16 mouse cellular contexts compared by ENCODE assay signal in genomic region chr10:79684770-79685600, GRCm38 (mm10). TPM values are rescaled to one million over a fixed set of nuclear protein-coding genes. Genes with fewer than 3 reads are reported as not detected.
DNase-seq lines count a peak whose midpoint lies in the region; ATAC-seq and TF ChIP-seq lines count a peak whose summit lies in the region.
"Had no signal": no experiment of that assay in that cellular context is flagged by ENCODE, and none has a peak within 500 bp of the region (broad histone marks: within the 10 kb centered on the region; RNA-seq: fewer than 3 reads in every experiment).

No protein-coding gene starts in this region.

- no peak for ATAC-seq in heart, embryonic 13.5 days (ENCODE audit: extremely low read depth, insufficient number of reproducible peaks, low FRiP score, low TSS enrichment)
- no peak for ATAC-seq in megakaryocyte progenitor cell, adult 5-6 weeks (replicated peaks; ENCODE audit: poor library complexity)

- peak overlapping the region; percentile 8; the same call in 1 of the 2 replicates for H3K27ac ChIP-seq in heart, embryonic 13.5 days (replicated peaks)
- no peak overlapping the region for H3K27ac ChIP-seq in testis, adult 2 months (ENCODE audit: control insufficient read depth, insufficient read depth, low read depth, low read length)
- H3K27ac ChIP-seq: embryonic facial prominence, embryonic 10.5 days; hindbrain, embryonic 12.5 days; limb, embryonic 10.5 days; neural tube, embryonic 13.5 days had no signal

- peaks cover 58% of the 10 kb centered on the region for H3K4me1 ChIP-seq in heart, embryonic 13.5 days
- peaks cover 10% of the 10 kb centered on the region for H3K4me1 ChIP-seq in testis, adult 2 months (ENCODE audit: control insufficient read depth, insufficient read depth, low read length)

- 92% methylated on average over 25 of the region's 25 CpGs for WGBS in heart, embryonic 13.5 days

- peak overlapping the region; percentile 96 for H3K9ac ChIP-seq in heart, embryonic 13.5 days

- H3K4me3 ChIP-seq in heart, embryonic 13.5 days: peak overlapping the region; percentile 87; the same call in 1 of the 2 replicates
- H3K4me3 ChIP-seq in testis, adult 2 months (ENCODE audit: control insufficient read depth, low read depth, low read length): peak overlapping the region; percentile 83
- H3K4me3 ChIP-seq: hindbrain, embryonic 12.5 days; neural tube, embryonic 13.5 days had no signal

- H3K36me3 ChIP-seq in heart, embryonic 13.5 days: peaks cover 61% of the 10 kb centered on the region
- no peaks in the 10 kb centered on the region; the same call in 1 of the 2 replicates for H3K36me3 ChIP-seq in testis, adult 2 months (ENCODE audit: control insufficient read depth, insufficient read depth, low read length)

- no peaks in the 10 kb centered on the region for H3K27me3 ChIP-seq in heart, embryonic 13.5 days (replicated peaks)
- H3K27me3 ChIP-seq in testis, adult 2 months (ENCODE audit: control insufficient read depth, insufficient read depth, low read length): no peaks in the 10 kb centered on the region
- H3K27me3 ChIP-seq: hindbrain, embryonic 12.5 days; neural tube, embryonic 13.5 days had no signal

- TF ChIP-seq CTCF in testis, adult 2 months (IDR thresholded peaks at IDR 0.05; ENCODE audit: control insufficient read depth, insufficient read depth, insufficient replicate concordance, low read depth, low read length): no peak

- peak overlapping the region; percentile 97 for H3K4me2 ChIP-seq in heart, embryonic 13.5 days

- DNase-seq in adrenal gland, postnatal 14 days: peak; percentile 7
- no peak for DNase-seq in adrenal gland, adult (ENCODE audit: inconsistent age in 2 of 2, low spot score in 1 of 2)
- no peak for DNase-seq in heart, adult 9 months (ENCODE audit: low spot score in 2 of 2)
- DNase-seq in testis, postnatal 10 days (ENCODE audit: low spot score): no peak
- DNase-seq in lung, adult 18-20 months: no peak
- DNase-seq: adrenal gland, adult 8-10 months; cerebellum, postnatal 25 days; layer of hippocampus, postnatal 36 days; lung, postnatal 10 days had no signal

- no peaks in the 10 kb centered on the region for H3K9me3 ChIP-seq in heart, embryonic 13.5 days
- H3K9me3 ChIP-seq: embryonic facial prominence, embryonic 10.5 days; hindbrain, embryonic 12.5 days; limb, embryonic 10.5 days; neural tube, embryonic 13.5 days had no signal

- TF ChIP-seq POLR2A in testis, adult 2 months (IDR thresholded peaks at IDR 0.05; ENCODE audit: control insufficient read depth, low read depth, low read length): no peak

RNA-seq across cellular contexts. Expression of gene Cdc34, which starts 3.0 kb away (rescaled TPM):
- total RNA-seq in adrenal gland, postnatal 14 days (2021): 79.1 and 82.4 TPM in 2 replicates
- 122 and 136 TPM in 2 replicates for polyA plus RNA-seq in heart, embryonic 13.5 days (2015; fragmentation: Nextera tagmentation; extraction: Ambion mirVana)
- 855 and 952 TPM in 2 replicates for polyA plus RNA-seq in testis, adult 2 months (2012; rRNA removed)
- 69.2 and 79.0 TPM in 2 replicates for total RNA-seq in megakaryocyte progenitor cell, adult 5-6 weeks (2015)
- 154 and 169 TPM in 2 replicates for total RNA-seq in megakaryocyte progenitor cell, adult 5-6 weeks (2017)

RNA-seq across cellular contexts. Expression of gene Gzmm, which starts 3.8 kb away (rescaled TPM):
- 0.89 and 1.1 TPM in 2 replicates for total RNA-seq in adrenal gland, postnatal 14 days (2021)
- polyA plus RNA-seq in heart, embryonic 13.5 days (2015; fragmentation: Nextera tagmentation; extraction: Ambion mirVana): 0.67 and 1.0 TPM in 2 replicates
- polyA plus RNA-seq in testis, adult 2 months (2012; rRNA removed): 0.33 and 0.52 TPM in 2 replicates
- total RNA-seq in megakaryocyte progenitor cell, adult 5-6 weeks (2015): 0.29 and 0.49 TPM in 2 replicates
- total RNA-seq in megakaryocyte progenitor cell, adult 5-6 weeks (2017): 1.1 and 2.8 TPM in 2 replicates

RNA-seq across cellular contexts. Expression of gene Tpgs1, which starts 15.8 kb away (rescaled TPM):
- total RNA-seq in adrenal gland, postnatal 14 days (2021): 27.8 and 34.1 TPM in 2 replicates
- polyA plus RNA-seq in heart, embryonic 13.5 days (2015; fragmentation: Nextera tagmentation; extraction: Ambion mirVana): 41.4 and 43.1 TPM in 2 replicates
- polyA plus RNA-seq in testis, adult 2 months (2012; rRNA removed): 33.9 and 36.7 TPM in 2 replicates
- 8.3 and 10.2 TPM in 2 replicates for total RNA-seq in megakaryocyte progenitor cell, adult 5-6 weeks (2015)
- 8.2 and 10.4 TPM in 2 replicates for total RNA-seq in megakaryocyte progenitor cell, adult 5-6 weeks (2017)

RNA-seq across cellular contexts. Expression of gene Bsg, which starts 19.3 kb away (rescaled TPM):
- 598 and 707 TPM in 2 replicates for total RNA-seq in adrenal gland, postnatal 14 days (2021)
- polyA plus RNA-seq in heart, embryonic 13.5 days (2015; fragmentation: Nextera tagmentation; extraction: Ambion mirVana): 1,093 and 1,212 TPM in 2 replicates
- 849 and 920 TPM in 2 replicates for polyA plus RNA-seq in testis, adult 2 months (2012; rRNA removed)
- total RNA-seq in megakaryocyte progenitor cell, adult 5-6 weeks (2015): 441 and 471 TPM in 2 replicates
- total RNA-seq in megakaryocyte progenitor cell, adult 5-6 weeks (2017): 272 TPM in 2 replicates

RNA-seq across cellular contexts. Expression of gene Madcam1, which starts 20.6 kb away (rescaled TPM):
- total RNA-seq in adrenal gland, postnatal 14 days (2021): 6.8 TPM in 1 of 2 replicates, not detected in the other
- polyA plus RNA-seq in heart, embryonic 13.5 days (2015; fragmentation: Nextera tagmentation; extraction: Ambion mirVana): 0.82 and 1.2 TPM in 2 replicates
- not detected in 2 replicates for polyA plus RNA-seq in testis, adult 2 months (2012; rRNA removed)
- not detected in 2 replicates for total RNA-seq in megakaryocyte progenitor cell, adult 5-6 weeks (2015)
- total RNA-seq in megakaryocyte progenitor cell, adult 5-6 weeks (2017): not detected in 2 replicates
- total RNA-seq: adrenal gland, adult 8-10 months; layer of hippocampus, postnatal 36 days had no signal
